Mouse (Mus musculus) cortical plate, adult 2 months (tissue): ENCODE data around the gene Ano10.

Experiments
- CTCF ChIP-seq: fragments of 200-500 bp; IDR thresholded peaks from 2 replicates; pipeline ENCODE4 v1.5.1; 2011; ENCODE audit warnings: mild to moderate bottlenecking, control low read depth, low read length; ENCODE audit not compliant: insufficient read depth; ENCODE audit errors: extremely low read depth
- POLR2A ChIP-seq: fragments of 200-500 bp; IDR thresholded peaks from 2 replicates; pipeline ENCODE4 v1.6.1; 2011; ENCODE audit warnings: mild to moderate bottlenecking, low read length, control low read depth; ENCODE audit not compliant: insufficient read depth; ENCODE audit errors: extremely low read depth

GRCm38 (mm10) chr9:122232912-122233311, 61.3 kb downstream of the Ano10 start:
- no peak for TF ChIP-seq POLR2A
- TF ChIP-seq CTCF: no peak
